Mouse (Mus musculus) hindbrain, postnatal 0 days (tissue): ENCODE data around the gene Papss1. TPM values are rescaled to one million over a fixed set of nuclear protein-coding genes. Genes with fewer than 3 reads are reported as not detected.

Source experiments
- ATAC-seq: fragments of 200-750 bp; cut with Nextera tagmentation; 2 replicates; pipeline ENCODE4 v1.8.0; 2017; ENCODE audit warnings: mild to moderate bottlenecking, moderate TSS enrichment, moderate library complexity
- DNase-seq: peaks from one replicate; pipeline ENCODE4 v3.0.0-alpha.2; 2015; ENCODE audit warnings: low spot score
- H3K27ac ChIP-seq: fragments of 300-500 bp; sonication (generic); 2 replicates; pipeline ENCODE4 v1.5.1; 2014; ENCODE audit warnings: mild to moderate bottlenecking
- H3K27me3 ChIP-seq: fragments of 300-500 bp; sonication (generic); 2 replicates; pipeline ENCODE4 v1.6.1; 2014; ENCODE audit warnings: low read length, mixed read lengths; ENCODE audit not compliant: insufficient read depth
- H3K36me3 ChIP-seq: fragments of 300-500 bp; sonication (generic); 2 replicates; pipeline ENCODE4 v1.6.1; 2014; ENCODE audit warnings: low read length, mixed read lengths; ENCODE audit not compliant: insufficient read depth
- H3K4me1 ChIP-seq: fragments of 300-500 bp; sonication (generic); 2 replicates; pipeline ENCODE4 v1.6.1; 2014; ENCODE audit warnings: antibody characterized with exemption, low read length, mixed read lengths; ENCODE audit not compliant: insufficient read depth
- H3K4me2 ChIP-seq: fragments of 300-500 bp; sonication (generic); 2 replicates; pipeline ENCODE4 v1.6.1; 2014; ENCODE audit warnings: low read depth, mild to moderate bottlenecking, low read length, moderate library complexity, mixed read lengths
- H3K4me3 ChIP-seq: fragments of 300-500 bp; sonication (generic); 2 replicates; pipeline ENCODE4 v1.5.1; 2014; ENCODE audit warnings: low read length
- H3K9ac ChIP-seq: fragments of 300-500 bp; sonication (generic); replicated peaks from 2 replicates; pipeline ENCODE4 v1.6.1; 2014; ENCODE audit warnings: mild to moderate bottlenecking, low read length, moderate library complexity, mixed read lengths
- H3K9me3 ChIP-seq: fragments of 300-500 bp; sonication (generic); 2 replicates; pipeline ENCODE4 v1.6.1; 2016; ENCODE audit warnings: low read length, mixed read lengths
- CTCF ChIP-seq: IDR thresholded peaks from 2 replicates; pipeline ENCODE4 v1.5.1; 2016; ENCODE audit warnings: antibody characterized with exemption, control low read depth, low read depth
- WGBS: fragments of 180-500 bp; shearing (Covaris S2); extraction: QIAGEN DNeasy Blood & Tissue Kit; methylation state at CpG from one replicate; pipeline ENCODE4 v1.1.7; 2014; 5-methylcytosine and 5-hydroxymethylcytosine counted together
- polyA plus RNA-seq: library from polyadenylated mRNA; unstranded; fragments of >200 nt; fragmentation: Nextera tagmentation; extraction: Ambion mirVana; gene quantifications from 2 replicates; pipeline ENCODE4 v1.2.1, GENCODE M21; 2015
- total RNA-seq: library from RNA; depleted of rRNA; stranded (reverse); fragments of >200 nt; gene quantifications from 2 replicates; pipeline ENCODE4 v1.2.3, GENCODE M21; 2014

The Papss1 gene
- total and polyA plus RNA-seq, 2 experiments from 2014 or later = 117 to 135 TPM

GRCm38 (mm10) chr3:131612847-131613246, 48.3 kb downstream of the Papss1 start:
- 76% methylated on average over 5 of the region's 5 CpGs for WGBS

GRCm38 (mm10) chr3:131614056-131614455, 49.5 kb downstream of the Papss1 start:
- no peaks in the 10 kb centered on the region for H3K4me1 ChIP-seq
- DNase-seq (no peak), ATAC-seq (no peak)
- H3K4me3 ChIP-seq = no peak overlapping the region
- no peak for TF ChIP-seq CTCF
- no peaks in the 10 kb centered on the region for H3K9me3 ChIP-seq
- no peaks in the 10 kb centered on the region for H3K27me3 ChIP-seq
- H3K9ac ChIP-seq = no peak overlapping the region
- 82% methylated on average over 8 of the region's 8 CpGs for WGBS
- no peak overlapping the region for H3K27ac ChIP-seq
- H3K36me3 ChIP-seq = peaks cover 40% of the 10 kb centered on the region
- no peak overlapping the region for H3K4me2 ChIP-seq

More at GRCm38 (mm10) chr3:131612847-131613246, 48.3 kb downstream of the Papss1 start:
- H3K4me2 ChIP-seq = no peak overlapping the region
- H3K4me3 ChIP-seq = no peak overlapping the region
- H3K36me3 ChIP-seq = peaks cover 40% of the 10 kb centered on the region
- no peak for TF ChIP-seq CTCF
- H3K4me1 ChIP-seq = no peaks in the 10 kb centered on the region
- ATAC-seq (no peak), DNase-seq (no peak)
- H3K27ac ChIP-seq = no peak overlapping the region
- no peak overlapping the region for H3K9ac ChIP-seq
- no peaks in the 10 kb centered on the region for H3K27me3 ChIP-seq
- H3K9me3 ChIP-seq = no peaks in the 10 kb centered on the region

DNA sequence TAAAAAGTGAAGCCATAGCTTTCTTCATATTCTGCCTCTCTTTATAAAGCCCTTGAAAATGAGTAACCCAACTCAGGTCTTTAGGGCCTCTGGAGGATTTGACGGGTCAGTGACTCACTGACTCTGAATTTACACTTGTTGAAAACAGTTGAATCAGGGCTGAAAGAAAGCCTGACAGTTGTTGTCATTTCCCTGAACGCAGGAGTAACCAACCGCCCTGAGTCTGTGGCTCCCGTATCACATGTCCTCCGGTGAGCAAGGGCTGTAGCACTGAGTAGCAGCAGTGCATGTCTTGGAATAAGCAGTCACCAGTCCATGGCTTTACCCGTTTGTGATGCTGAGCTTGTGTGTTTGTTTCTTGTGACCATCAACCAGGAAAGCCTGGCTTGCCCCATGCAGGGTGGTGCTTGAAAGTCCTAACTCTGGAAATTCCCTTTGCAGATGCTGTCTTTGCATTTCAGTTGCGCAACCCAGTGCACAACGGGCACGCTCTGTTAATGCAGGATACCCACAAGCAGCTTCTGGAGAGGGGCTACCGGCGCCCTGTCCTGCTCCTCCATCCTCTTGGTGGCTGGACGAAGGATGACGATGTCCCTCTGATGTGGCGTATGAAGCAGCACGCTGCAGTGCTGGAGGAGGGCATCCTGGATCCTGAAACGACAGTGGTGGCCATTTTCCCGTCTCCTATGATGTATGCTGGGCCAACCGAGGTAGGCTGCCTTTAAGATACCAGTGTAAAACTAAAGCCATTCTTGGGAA, 54.2 kb downstream of the Papss1 start:
- H3K4me1 ChIP-seq = no peaks in the 10 kb centered on the region
- peaks cover 21% of the 10 kb centered on the region; the same call in 1 of the 2 replicates for H3K36me3 ChIP-seq
- H3K9me3 ChIP-seq = no peaks in the 10 kb centered on the region
- no peak overlapping the region for H3K27ac ChIP-seq
- no peak overlapping the region for H3K4me3 ChIP-seq
- no peak overlapping the region for H3K9ac ChIP-seq
- no peak overlapping the region for H3K4me2 ChIP-seq
- DNase-seq (no peak), ATAC-seq (no peak)
- no peaks in the 10 kb centered on the region for H3K27me3 ChIP-seq
- WGBS = 92% methylated on average over 18 of the region's 18 CpGs
- no peak for TF ChIP-seq CTCF

DNA sequence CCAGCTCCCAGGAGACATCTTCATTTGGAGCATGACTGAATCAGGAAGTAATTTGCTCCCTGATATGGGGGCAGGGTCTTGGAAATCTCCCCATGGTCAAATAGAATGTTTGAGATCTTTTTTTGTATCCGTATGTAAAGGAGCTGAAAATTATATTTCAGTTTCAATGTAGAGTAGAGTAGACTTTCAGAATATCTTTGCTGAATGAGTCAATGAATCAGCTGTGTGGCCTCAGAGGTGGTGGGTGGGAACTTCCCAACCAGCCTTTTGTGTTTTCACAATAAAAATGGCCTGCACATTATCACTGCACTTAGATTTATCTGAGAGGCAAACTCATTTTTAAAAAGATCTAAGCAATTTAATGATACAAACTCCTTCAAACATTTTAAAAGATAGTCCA, 58.6 kb downstream of the Papss1 start:
- Histone ChIP-seq H3K9me3 (no peaks in the 10 kb centered on the region), H3K4me3 (no peak overlapping the region), H3K9ac (no peak overlapping the region), H3K27ac (no peak overlapping the region), H3K4me1 (no peaks in the 10 kb centered on the region), H3K4me2 (no peak overlapping the region), H3K36me3 (peaks cover 24% of the 10 kb centered on the region), H3K27me3 (no peaks in the 10 kb centered on the region)
- no peak for ATAC-seq
- WGBS = 88% methylated on average over 1 of the region's 1 CpGs
- no peak for TF ChIP-seq CTCF
- no peak for DNase-seq

DNA sequence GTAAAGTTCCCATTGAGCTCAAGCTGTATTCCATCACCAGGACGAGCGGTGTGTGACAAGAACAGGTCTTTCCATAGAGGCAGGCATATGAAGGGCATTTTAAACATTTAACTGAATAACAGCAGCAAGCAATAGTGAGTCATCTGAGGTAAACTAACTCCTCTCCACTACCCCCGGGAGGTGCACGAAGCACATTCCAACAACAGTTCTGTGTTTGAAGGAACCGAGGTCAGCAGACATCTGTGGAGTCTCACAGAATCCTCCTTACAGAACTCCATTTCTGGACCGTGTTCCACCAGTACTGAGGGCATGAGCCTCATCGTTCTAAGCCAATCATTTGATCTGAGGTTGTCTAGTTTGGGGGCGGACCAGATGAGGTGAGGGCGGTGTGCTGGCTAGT, 59.5 kb downstream of the Papss1 start:
- H3K36me3 ChIP-seq = peaks cover 19% of the 10 kb centered on the region
- DNase-seq (no peak), ATAC-seq (no peak)
- H3K9me3 ChIP-seq = no peaks in the 10 kb centered on the region
- H3K4me3 ChIP-seq = no peak overlapping the region
- H3K27ac ChIP-seq = no peak overlapping the region
- WGBS = 90% methylated on average over 9 of the region's 9 CpGs
- no peak overlapping the region for H3K9ac ChIP-seq
- TF ChIP-seq CTCF = no peak
- no peak overlapping the region for H3K4me2 ChIP-seq
- no peaks in the 10 kb centered on the region for H3K4me1 ChIP-seq
- no peaks in the 10 kb centered on the region for H3K27me3 ChIP-seq

GRCm38 (mm10) chr3:131627476-131627875, 62.9 kb downstream of the Papss1 start:
- 91% methylated on average over 4 of the region's 4 CpGs for WGBS
- no peak overlapping the region for H3K27ac ChIP-seq
- H3K36me3 ChIP-seq = peaks cover 16% of the 10 kb centered on the region

DNA sequence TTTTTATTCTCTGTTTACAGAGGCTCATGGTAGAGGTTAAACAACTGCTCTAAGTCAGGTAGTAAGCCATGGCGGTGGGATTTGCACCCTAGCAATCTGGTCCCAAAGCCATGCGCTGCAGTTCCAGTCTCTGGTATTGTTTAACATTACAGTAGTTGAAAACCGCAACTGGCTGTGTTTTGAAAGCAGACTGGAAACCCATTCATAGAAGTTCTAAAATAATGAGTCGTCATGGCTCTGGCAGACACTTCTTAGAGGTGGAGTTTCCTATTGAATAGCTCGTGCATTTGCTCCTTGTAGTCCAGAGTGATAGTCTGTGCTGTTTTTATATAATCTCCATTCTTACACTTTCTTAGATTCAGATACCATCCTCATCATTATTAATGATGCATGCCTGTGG, 63.7 kb downstream of the Papss1 start:
- no peaks in the 10 kb centered on the region for H3K27me3 ChIP-seq
- H3K4me1 ChIP-seq = no peaks in the 10 kb centered on the region; the same call in 1 of the 2 replicates
- no peak for TF ChIP-seq CTCF
- H3K9me3 ChIP-seq = no peaks in the 10 kb centered on the region
- DNase-seq = no peak
- no peak overlapping the region for H3K4me3 ChIP-seq
- ATAC-seq = no peak
- no peak overlapping the region for H3K9ac ChIP-seq
- no peak overlapping the region for H3K4me2 ChIP-seq
- 77% methylated on average over 5 of the region's 5 CpGs for whole genome bisulfite sequencing
- peaks cover 16% of the 10 kb centered on the region for H3K36me3 ChIP-seq
- no peak overlapping the region for H3K27ac ChIP-seq

More at GRCm38 (mm10) chr3:131627476-131627875, 62.9 kb downstream of the Papss1 start:
- ATAC-seq = no peak
- Histone ChIP-seq H3K9me3 (no peaks in the 10 kb centered on the region), H3K4me1 (no peaks in the 10 kb centered on the region; the same call in 1 of the 2 replicates), H3K4me3 (no peak overlapping the region), H3K9ac (no peak overlapping the region), H3K27me3 (no peaks in the 10 kb centered on the region), H3K4me2 (no peak overlapping the region)
- no peak for TF ChIP-seq CTCF
- DNase-seq = no peak
